Mouse (Mus musculus): ENCODE measurements at regions not wholly inside any gene's neighbourhood (a gene's known extent, or its start where the extent isn't known, plus 50 kb on each side); places are given as distances from the start of the nearest gene placed in this dataset.

- in situ Hi-C loops (cut with MboI, MseI), result no loop called here
Measured at GRCm38 (mm10) chr15:74461935-74462334, 174.2 kb downstream of the Mroh4 start.

DNA sequence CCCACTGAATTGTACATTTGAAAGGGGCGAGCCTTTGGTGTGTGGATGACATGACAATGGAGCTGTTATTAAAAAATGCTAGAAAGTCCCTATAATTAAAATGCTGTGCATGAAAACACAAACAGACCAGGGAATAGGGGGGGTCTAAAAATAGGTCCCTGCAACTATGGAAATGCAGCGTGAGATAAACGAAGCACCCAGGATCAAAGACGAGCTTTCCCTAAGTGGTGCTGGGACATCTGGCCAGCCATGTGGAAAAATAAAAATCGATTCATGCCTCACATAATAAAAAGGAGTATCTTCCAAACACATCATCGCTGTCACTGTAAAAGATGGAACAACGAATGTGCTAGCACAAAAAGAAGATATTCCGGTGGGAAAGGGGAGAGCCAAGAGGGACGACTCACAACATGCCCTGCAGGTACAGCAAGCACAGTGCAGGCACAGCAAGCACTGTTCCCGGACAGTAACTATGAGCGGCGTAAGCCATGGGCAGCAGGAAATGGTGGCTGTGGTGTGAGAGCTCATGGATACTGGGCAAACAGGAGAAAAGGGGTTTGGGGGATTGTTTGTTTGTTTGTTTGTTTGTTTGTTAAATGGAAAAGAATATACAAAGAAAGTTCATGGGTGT lies 176.7 kb downstream of the Mroh4 start:
- in situ Hi-C loops (cut with MboI, MseI), result no loop called here

DNA sequence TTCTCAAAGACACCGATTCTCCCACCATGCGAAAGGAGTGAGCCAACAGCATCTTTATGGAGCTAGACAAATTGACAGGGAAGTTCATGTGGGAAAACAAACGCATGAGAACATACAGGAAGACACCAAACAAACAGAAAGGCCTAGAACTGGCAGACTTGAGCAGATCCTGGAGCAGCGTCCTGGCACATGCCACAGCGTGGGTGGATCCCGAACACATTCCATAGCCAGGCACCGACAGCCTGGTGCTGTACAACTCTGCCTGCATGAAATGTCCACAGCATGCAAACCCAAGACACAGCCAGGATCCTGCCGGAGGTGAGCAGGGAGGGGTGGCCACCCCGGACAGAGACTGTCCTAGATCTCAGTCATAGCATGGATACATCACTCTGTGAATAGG lies 177.2 kb downstream of the Mroh4 start:
- in situ Hi-C loops (cut with MboI, MseI), result no loop called here

- in situ Hi-C loops (cut with MboI, MseI), result no loop called here
Measured at GRCm38 (mm10) chr15:74457965-74458364, 178.2 kb downstream of the Mroh4 start.

- in situ Hi-C loops (cut with MboI, MseI), result no loop called here
Measured at GRCm38 (mm10) chr15:74456675-74457040, 179.5 kb downstream of the Mroh4 start.

DNA sequence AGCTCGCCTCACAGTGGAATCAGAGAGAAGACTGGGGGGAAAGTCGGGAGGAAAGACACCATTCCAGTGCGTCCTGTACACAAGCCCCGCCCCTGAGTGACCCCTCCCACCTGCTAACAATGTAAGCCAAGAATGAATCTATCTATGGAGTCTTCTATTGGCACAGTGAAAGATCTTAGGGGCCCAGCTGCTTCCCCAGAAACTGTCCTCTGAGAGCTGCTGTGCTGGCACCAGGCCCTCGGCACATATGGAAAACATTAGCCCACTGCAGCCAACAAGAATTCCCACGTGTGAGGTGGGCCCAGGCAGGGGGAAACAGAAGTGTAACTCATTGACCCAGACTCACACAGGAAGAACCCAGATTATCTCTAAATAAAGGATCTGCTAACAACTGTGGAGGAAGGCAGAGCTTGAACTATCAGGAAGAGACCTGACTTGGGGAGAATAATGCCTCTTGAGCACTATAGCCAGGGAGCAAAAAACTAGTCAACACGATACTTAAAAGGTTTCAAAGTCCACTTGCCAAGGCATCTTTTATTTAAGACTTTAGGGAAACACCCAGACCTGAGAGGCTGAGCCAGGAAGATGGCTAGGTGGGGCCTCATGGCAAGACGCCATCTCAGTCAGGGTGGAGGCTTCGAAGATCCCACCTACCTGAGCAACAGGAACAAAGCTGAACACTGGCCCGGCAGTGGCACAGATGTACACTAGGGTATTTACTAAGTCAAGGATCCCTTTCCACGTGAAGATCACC lies 180.1 kb downstream of the Mroh4 start:
- in situ Hi-C loops (cut with MboI, MseI), result no loop called here

GRCm38 (mm10) chr15:74454543-74454942 lies 181.6 kb downstream of the Mroh4 start:
- in situ Hi-C loops (cut with MboI, MseI), result no loop called here

DNA sequence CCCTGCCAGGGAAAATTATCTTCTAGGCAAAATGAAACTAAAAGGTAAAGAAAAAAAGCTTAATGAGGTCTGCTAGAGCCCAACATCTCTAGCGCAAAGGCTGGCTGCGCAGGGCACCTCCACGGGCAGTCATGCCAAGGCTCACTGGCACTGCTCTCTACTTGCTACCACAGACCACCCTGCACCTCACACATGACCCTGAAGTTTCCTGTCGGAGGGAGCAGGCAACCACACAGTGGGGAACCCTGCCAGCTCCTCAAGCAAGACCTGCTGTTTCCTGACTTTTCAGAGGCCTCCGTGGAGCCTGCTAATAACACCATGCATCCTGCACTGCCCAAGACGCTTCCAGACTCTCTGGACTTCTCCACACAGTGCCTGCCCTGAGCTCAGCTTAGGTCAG lies 182.3 kb downstream of the Mroh4 start:
- in situ Hi-C loops (cut with MboI, MseI), result no loop called here

- in situ Hi-C loops (cut with MboI, MseI), result no loop called here
Measured at GRCm38 (mm10) chr15:74452426-74452825, 183.7 kb downstream of the Mroh4 start.

- in situ Hi-C loops (cut with MboI, MseI), result no loop called here
Measured at GRCm38 (mm10) chr15:74441889-74442288, 194.3 kb downstream of the Mroh4 start.

DNA sequence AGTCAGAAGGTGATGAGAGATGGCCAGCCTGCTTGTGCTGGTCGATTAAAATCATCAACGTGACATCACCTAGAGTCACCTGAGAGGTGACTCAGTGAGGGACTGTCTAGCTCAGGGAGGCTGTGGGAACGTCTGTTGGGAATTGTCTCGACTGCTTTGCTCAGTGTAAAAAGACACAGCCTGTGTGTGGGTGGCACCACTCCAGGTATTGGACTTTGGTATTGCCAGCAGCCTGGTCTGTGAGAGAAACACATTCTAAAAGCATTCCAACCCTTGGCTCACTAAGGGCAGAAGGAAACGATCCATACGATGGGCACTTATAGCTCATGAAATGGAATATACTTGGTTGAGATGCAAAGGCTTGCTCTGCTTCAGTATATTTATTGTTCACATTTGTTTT lies 209.2 kb downstream of the Mroh4 start:
- in situ Hi-C loops (cut with MboI, MseI), result no loop called here

GRCm38 (mm10) chr15:74423001-74423400 lies 213.2 kb downstream of the Mroh4 start:
- in situ Hi-C loops (cut with MboI, MseI), result no loop called here

DNA sequence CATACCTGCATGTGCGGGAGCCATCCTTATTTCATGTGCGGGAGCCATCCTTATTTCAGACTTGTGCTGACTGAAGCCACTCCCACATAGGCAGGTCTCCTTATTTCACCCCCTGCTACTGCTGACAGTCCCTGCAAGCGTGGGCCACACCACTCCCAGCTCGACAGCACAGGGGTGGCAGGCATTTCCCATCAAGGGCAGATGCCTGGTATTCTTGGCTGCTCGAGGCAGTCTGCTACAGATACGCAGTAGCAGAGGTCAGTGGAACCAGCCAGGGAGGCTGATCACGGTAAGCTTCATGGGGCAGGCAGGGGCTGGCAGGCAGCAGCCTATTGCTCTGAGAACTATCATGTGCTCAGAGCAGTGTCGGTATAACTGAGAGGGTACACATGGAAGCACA lies 215.6 kb downstream of the Mroh4 start:
- in situ Hi-C loops (cut with MboI, MseI), result no loop called here

DNA sequence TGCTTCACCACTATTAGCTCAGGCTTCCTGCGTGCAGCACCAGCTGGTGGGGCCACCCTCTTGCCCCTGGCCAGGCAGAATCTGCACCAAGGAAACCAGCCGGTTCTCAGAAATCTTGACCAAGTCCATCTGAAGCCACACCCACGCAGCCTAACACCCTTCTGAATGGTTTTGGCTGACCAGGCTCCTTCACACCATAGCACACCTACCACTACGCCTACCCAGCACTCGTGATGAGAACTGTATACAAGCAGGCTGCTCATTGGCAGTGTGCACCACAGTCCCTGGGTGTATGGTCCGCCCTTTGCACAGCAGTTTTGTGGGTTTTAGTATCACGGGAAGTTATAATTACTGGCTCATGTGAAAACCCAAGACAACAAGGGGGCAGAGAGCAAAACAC lies 217.5 kb downstream of the Mroh4 start:
- in situ Hi-C loops (cut with MboI, MseI), result no loop called here

DNA sequence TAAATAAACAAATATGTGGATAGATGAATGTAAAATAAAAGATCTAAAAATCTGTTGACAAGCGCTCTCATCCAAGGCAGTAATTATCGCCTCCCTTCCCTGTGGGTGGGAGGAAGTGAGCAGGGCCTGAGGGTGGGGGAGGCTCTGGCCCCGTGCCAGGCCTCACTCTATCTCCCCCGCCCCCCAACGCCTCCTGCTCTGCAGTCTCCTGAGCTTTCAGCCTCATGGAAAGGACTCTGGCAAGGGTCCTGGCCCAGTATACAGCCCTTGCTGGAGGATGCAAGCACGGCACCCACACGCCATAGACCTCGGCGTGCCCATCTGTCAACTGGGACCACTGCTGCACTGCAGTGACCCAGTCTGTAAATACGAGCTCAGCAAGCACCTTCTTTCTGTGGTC lies 222.9 kb downstream of the Mroh4 start:
- in situ Hi-C loops (cut with MboI, MseI), result no loop called here

- in situ Hi-C loops (cut with MboI, MseI), result no loop called here
Measured at GRCm38 (mm10) chr15:74412261-74412660, 223.9 kb downstream of the Mroh4 start.

DNA sequence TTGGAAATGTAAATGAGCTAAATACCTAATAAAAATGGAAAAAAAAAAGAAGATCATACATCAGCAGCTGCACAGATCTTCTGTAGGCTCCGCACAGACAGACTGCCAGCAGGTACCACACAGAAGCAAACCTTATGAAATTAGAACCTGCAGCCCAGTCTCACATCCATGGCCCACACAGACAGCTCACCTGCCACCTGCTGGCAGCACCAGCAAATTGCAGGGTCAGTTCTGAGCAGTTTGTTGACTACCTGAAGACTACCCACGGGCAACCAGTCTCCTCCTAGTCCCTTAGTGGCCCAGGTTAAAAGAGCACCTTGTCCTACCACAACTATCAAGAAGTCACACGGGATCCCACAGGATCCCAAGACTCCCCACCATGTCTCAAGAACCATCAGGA lies 225.1 kb downstream of the Mroh4 start:
- in situ Hi-C loops (cut with MboI, MseI), result no loop called here

DNA sequence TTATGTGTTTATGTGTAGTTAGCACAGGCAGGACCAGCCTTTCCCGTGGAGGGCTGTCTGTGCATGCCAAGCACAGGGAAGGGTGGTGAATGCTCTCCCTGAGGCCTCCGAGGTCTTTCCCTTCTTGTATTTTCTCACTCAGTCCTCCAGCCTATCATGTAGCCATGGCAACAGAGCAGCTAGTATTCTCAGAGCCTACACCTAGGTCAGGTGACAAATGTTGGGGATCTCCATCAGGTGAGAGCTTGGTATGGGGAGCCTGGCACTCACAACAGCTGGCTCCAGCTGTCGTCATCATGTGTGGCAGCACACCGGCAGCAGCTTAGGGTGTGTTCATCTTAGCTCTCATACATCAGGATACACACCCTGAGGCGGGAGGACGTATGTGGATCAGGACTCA lies 231.3 kb downstream of the Mroh4 start:
- in situ Hi-C loops (cut with MboI, MseI), result loop anchor here (10.0 kb wide), 1 partner anchor 1650 kb away; no protein-coding TSS in a partner anchor

GRCm38 (mm10) chr15:74401275-74401674 lies 234.9 kb downstream of the Mroh4 start:
- in situ Hi-C loops (cut with MboI, MseI), result loop anchor here (10.0 kb wide), 1 partner anchor 1646 kb away; no protein-coding TSS in a partner anchor

DNA sequence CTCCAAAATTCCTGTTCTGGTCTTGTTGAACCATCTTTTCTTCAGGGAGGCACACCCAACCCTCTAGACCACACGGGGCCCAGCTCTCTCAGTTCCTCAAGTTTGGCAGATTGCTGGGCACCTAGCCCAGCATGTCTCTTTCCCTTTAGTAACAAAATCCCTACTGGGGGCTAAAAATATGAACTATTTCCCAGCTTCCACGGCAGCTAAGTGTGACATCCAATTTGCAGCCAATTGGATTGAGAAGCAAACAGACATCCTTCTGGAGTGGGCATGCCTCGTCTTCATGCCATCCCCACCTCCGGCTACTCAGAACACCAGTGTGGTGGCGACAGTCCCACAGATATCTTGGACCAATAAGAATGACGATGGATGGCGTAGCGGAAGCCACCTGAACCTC lies 240.1 kb downstream of the Mroh4 start:
- in situ Hi-C loops (cut with MboI, MseI), result no loop called here

GRCm38 (mm10) chr15:74387533-74387932 lies 248.6 kb downstream of the Mroh4 start:
- in situ Hi-C loops (cut with MboI, MseI), result no loop called here

GRCm38 (mm10) chr15:74382556-74382955 lies 253.6 kb downstream of the Mroh4 start:
- in situ Hi-C loops (cut with MboI, MseI), result no loop called here

- in situ Hi-C loops (cut with MboI, MseI), result no loop called here
Measured at GRCm38 (mm10) chr15:74379366-74379765, 256.8 kb downstream of the Mroh4 start.

Data from T-helper 2 cell (primary cell).